Mouse (Mus musculus): ENCODE data around the gene Mybpc3. TPM values are rescaled to one million over a fixed set of nuclear protein-coding genes. Genes with fewer than 3 reads are reported as not detected.
A peak's percentile ranks its signal among the peaks of the same experiment; 100 is the strongest.

The Mybpc3 gene
- polyA plus RNA-seq, 1 experiment: not detected

DNA sequence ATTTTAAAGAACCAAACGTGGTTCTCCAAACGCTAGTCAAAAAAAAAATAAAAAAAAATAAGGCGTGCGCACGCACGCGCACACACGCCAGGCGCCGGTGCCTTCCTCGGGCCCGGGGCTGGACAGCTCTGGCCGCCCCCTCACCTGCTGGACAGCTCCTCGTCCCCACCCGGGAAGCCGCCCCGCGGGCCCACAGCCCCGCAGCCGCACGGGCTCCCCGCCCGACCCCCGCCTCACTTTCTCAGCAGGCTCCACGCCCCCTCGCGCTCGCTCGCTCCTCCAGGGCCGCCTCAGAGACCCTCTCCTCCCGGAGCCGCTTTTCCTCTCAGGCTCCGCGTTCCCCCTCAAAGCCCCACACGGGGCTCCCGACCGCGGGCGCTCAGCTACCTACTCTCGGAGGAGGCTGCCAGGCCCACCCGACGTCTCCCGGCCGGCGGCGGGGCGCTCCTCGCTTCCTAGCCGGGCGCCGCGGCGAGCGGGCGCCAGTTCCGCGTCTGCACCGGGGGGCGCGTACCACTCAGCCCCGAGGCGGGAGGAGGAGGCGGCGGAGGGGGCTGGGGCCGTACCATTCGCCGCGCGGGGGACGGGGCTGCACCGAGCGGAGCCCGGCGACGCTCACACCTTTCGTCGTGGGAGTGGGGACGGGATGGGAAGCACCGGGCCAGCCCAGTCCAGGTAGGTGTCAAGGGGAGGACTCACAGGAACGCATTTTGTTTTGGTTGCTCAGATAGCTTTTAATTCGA, 64.6 kb downstream of the Mybpc3 start:
- Histone ChIP-seq H3K4me1 (ENCODE audit: control insufficient read depth, insufficient read depth, low read length) (peaks cover 4% of the 10 kb centered on the region), H3K9ac (ENCODE audit: low read depth, poor library complexity, severe bottlenecking) (peak overlapping the region; percentile 68), H3K27ac (ENCODE audit: insufficient read depth, low read length) (no peak overlapping the region), H3K36me3 (ENCODE audit: control insufficient read depth, insufficient read depth, low read length, poor library complexity, severe bottlenecking) (no peaks in the 10 kb centered on the region), H3K9me3 (replicated peaks; ENCODE audit: control insufficient read depth, insufficient read depth, low read length, poor library complexity, severe bottlenecking) (no peaks in the 10 kb centered on the region), H3K27me3 (ENCODE audit: control insufficient read depth, insufficient read depth, low read length, poor library complexity, severe bottlenecking) (no peaks in the 10 kb centered on the region), H3K4me3 (ENCODE audit: low read depth, low read length) (peak overlapping the region; percentile 57)
- TF ChIP-seq EP300 (IDR thresholded peaks at IDR 0.05; ENCODE audit: insufficient read depth, low read depth, low read length) (no peak), CTCF (IDR thresholded peaks at IDR 0.05; ENCODE audit: low read depth, low read length) (no peak), POLR2A (IDR thresholded peaks at IDR 0.05; ENCODE audit: insufficient read depth, low read length) (no peak)

DNA sequence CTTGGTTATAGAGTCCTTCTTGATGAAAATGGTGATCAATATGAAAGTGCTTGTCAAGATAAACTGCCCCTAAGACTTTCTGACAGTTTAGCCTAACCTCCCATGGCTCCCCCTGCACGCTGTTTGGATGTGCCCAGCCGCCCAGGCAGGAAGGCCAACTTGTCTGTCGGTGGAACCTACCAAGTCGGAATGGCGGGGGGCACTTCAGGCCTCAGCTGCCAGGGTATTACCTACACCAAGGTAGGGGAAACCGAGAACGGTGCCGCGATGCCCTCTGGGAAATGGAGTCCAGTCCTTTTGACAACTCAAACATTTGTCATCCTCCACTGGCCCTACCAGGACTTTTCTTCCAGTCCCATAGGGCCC, 65.2 kb downstream of the Mybpc3 start:
- H3K36me3 ChIP-seq (ENCODE audit: control insufficient read depth, insufficient read depth, low read length, poor library complexity, severe bottlenecking): no peaks in the 10 kb centered on the region
- no peak overlapping the region for H3K27ac ChIP-seq (ENCODE audit: insufficient read depth, low read length)
- H3K9me3 ChIP-seq (replicated peaks; ENCODE audit: control insufficient read depth, insufficient read depth, low read length, poor library complexity, severe bottlenecking): no peaks in the 10 kb centered on the region
- no peaks in the 10 kb centered on the region for H3K27me3 ChIP-seq (ENCODE audit: control insufficient read depth, insufficient read depth, low read length, poor library complexity, severe bottlenecking)
- H3K9ac ChIP-seq (ENCODE audit: low read depth, poor library complexity, severe bottlenecking): no peak overlapping the region
- peaks cover 4% of the 10 kb centered on the region for H3K4me1 ChIP-seq (ENCODE audit: control insufficient read depth, insufficient read depth, low read length)
- TF ChIP-seq POLR2A (IDR thresholded peaks at IDR 0.05; ENCODE audit: insufficient read depth, low read length) (no peak), CTCF (IDR thresholded peaks at IDR 0.05; ENCODE audit: low read depth, low read length) (no peak), EP300 (IDR thresholded peaks at IDR 0.05; ENCODE audit: insufficient read depth, low read depth, low read length) (no peak)
- peak overlapping the region; percentile 57 for H3K4me3 ChIP-seq (ENCODE audit: low read depth, low read length)

DNA sequence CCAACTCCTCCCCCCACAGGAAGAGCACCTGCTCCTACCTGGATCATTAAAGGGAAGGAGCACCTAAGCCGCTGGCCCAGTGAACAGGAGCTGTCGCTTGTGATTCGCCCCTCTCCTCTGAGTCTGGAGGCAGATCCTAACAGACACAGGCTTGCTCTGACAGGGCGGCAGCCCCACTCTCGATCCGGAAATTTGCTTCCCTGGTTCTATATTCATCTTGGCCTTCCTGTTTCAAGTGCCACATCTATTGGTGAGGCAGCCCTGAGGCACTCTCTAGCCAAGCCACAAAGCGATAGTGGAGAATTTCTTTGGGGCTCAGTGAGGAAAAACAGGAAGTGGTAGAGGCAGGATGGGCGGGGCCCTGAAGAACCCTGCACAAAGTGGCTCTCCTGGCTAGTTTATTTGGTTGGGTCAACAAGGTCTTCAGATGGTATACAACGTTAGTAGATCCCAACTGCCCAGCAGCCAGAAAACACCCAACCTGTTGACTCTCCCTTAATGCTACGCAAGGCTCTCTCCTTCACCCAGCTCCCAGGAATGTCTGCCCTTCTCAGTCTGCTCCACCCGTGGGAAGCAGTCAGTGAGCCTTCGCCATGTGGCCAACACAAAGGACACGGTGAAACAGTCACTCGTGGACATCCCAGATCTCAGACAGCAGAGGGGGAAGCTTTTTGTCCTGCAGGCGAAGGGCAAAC, 65.9 kb downstream of the Mybpc3 start, which contains the start of gene Madd:
Gene Madd, minus strand, starts transcription at position 127 of the 695 bp plus-strand sequence.
- TF ChIP-seq EP300 (IDR thresholded peaks at IDR 0.05; ENCODE audit: insufficient read depth, low read depth, low read length) (no peak), CTCF (IDR thresholded peaks at IDR 0.05; ENCODE audit: low read depth, low read length) (no peak)
- H3K27ac ChIP-seq (ENCODE audit: insufficient read depth, low read length): no peak within 1 kb of the TSS
- H3K9me3 ChIP-seq (replicated peaks; ENCODE audit: control insufficient read depth, insufficient read depth, low read length, poor library complexity, severe bottlenecking): no peaks in the 10 kb centered on the region
- peaks cover 4% of the 10 kb centered on the region for H3K4me1 ChIP-seq (ENCODE audit: control insufficient read depth, insufficient read depth, low read length)
- H3K36me3 ChIP-seq (ENCODE audit: control insufficient read depth, insufficient read depth, low read length, poor library complexity, severe bottlenecking): no peaks in the 10 kb centered on the region
- peak within 1 kb of the TSS; percentile 68 for H3K9ac ChIP-seq (ENCODE audit: low read depth, poor library complexity, severe bottlenecking)
- H3K27me3 ChIP-seq (ENCODE audit: control insufficient read depth, insufficient read depth, low read length, poor library complexity, severe bottlenecking): no peaks in the 10 kb centered on the region
- H3K4me3 ChIP-seq (ENCODE audit: low read depth, low read length): peak within 1 kb of the TSS; percentile 57

Other genes starting within 250 kb of the Mybpc3 start
- 0.94 and 2.1 TPM in 2 replicates for gene C1qtnf4, start 232.3 kb upstream of the Mybpc3 start, polyA plus RNA-seq (2011; ENCODE audit: insufficient read depth, insufficient read length, low read depth, missing spikeins)
- gene Kbtbd4, start 213.4 kb upstream of the Mybpc3 start, polyA plus RNA-seq (2011; ENCODE audit: insufficient read depth, insufficient read length, low read depth, missing spikeins): 20.7 and 24.0 TPM in 2 replicates
- 86.9 and 90.1 TPM in 2 replicates for gene Ndufs3, start 213.3 kb upstream of the Mybpc3 start, polyA plus RNA-seq (2011; ENCODE audit: insufficient read depth, insufficient read length, low read depth, missing spikeins)
- gene Celf1, start 177.8 kb upstream of the Mybpc3 start, polyA plus RNA-seq (2011; ENCODE audit: insufficient read depth, insufficient read length, low read depth, missing spikeins): 182 and 183 TPM in 2 replicates
- gene Rapsn, start 82.5 kb upstream of the Mybpc3 start, polyA plus RNA-seq (2011; ENCODE audit: insufficient read depth, insufficient read length, low read depth, missing spikeins): 0.42 TPM in 1 of 2 replicates, not detected in the other
- gene Psmc3, start 64.1 kb upstream of the Mybpc3 start, polyA plus RNA-seq (2011; ENCODE audit: insufficient read depth, insufficient read length, low read depth, missing spikeins): 183 and 203 TPM in 2 replicates
- 9.2 and 14.1 TPM in 2 replicates for gene Slc39a13, start 47.7 kb upstream of the Mybpc3 start, polyA plus RNA-seq (2011; ENCODE audit: insufficient read depth, insufficient read length, low read depth, missing spikeins)
- gene Spi1, start 35.8 kb upstream of the Mybpc3 start, polyA plus RNA-seq (2011; ENCODE audit: insufficient read depth, insufficient read length, low read depth, missing spikeins): not detected in 2 replicates
- 3.7 and 7.3 TPM in 2 replicates for gene Madd, start 65.7 kb downstream of the Mybpc3 start, polyA plus RNA-seq (2011; ENCODE audit: insufficient read depth, insufficient read length, low read depth, missing spikeins)
- not detected in 2 replicates for gene Nr1h3, start 84.7 kb downstream of the Mybpc3 start, polyA plus RNA-seq (2011; ENCODE audit: insufficient read depth, insufficient read length, low read depth, missing spikeins)
- 14.5 and 27.0 TPM in 2 replicates for gene Acp2, start 84.7 kb downstream of the Mybpc3 start, polyA plus RNA-seq (2011; ENCODE audit: insufficient read depth, insufficient read length, low read depth, missing spikeins)
- gene Ddb2, start 118.8 kb downstream of the Mybpc3 start, polyA plus RNA-seq (2011; ENCODE audit: insufficient read depth, insufficient read length, low read depth, missing spikeins): 19.3 and 22.3 TPM in 2 replicates
- gene Pacsin3, start 137.8 kb downstream of the Mybpc3 start, polyA plus RNA-seq (2011; ENCODE audit: insufficient read depth, insufficient read length, low read depth, missing spikeins): 18.0 and 19.9 TPM in 2 replicates
- gene Arfgap2, start 146.8 kb downstream of the Mybpc3 start, polyA plus RNA-seq (2011; ENCODE audit: insufficient read depth, insufficient read length, low read depth, missing spikeins): 35.3 and 40.9 TPM in 2 replicates